In the genomic region with DNA sequence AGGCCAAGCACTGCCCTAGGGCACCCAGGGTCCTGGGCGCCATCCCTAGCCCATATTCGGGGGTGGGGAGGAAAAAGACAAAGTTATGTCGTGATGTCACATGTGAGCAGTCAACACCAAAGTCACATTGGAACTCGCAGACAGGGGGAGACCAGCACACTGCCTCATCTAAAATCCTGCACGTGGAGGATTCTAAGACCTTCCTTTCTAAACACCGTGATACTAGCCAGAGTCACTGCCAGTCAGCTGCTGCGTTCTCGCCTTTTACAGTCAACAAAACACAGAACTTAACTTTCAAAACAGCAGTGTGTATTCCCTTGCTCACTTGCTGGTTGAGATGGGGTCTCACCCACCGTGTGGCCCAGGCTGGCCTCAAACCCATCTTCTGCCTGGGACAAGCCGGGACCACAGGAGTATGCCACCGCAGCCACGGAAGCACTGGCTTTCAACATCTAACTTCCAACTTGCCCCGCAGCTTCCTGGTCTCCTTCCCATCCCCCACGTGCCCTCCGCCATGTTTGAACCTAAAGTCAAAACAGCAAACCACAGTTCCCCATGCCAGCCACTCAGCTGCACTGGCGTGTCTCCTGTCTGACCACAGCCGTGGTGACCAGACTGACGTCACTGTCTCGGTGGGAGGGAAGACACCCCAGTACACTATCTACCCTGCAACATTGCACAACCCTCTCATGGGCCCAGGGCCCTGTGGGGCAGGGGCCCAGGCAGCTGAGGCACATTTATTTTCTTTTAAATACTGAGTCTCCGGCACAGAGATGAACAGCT, we compare ENCODE assay signal across 8 mouse cellular contexts.
DNase-seq lines count a peak whose midpoint lies in the region; ATAC-seq lines count a peak whose summit lies in the region.

No protein-coding gene starts in this region.

- DNase-seq in kidney, adult 18-20 months, result peak; percentile 49
- DNase-seq in kidney, adult 8-10 months, result no peak
- peak; percentile 48 to 61 for DNase-seq in adrenal gland, adult 18-20 months (ENCODE audit: low spot score in 2 of 2)
- peak; percentile 56 to 79 for DNase-seq in kidney, postnatal 25 days
- DNase-seq in lung, postnatal 10 days, result peak; percentile 84
- DNase-seq in spleen, postnatal 10 days (ENCODE audit: low spot score in 2 of 2), result peak; percentile 41 to 79
- DNase-seq in cerebellum, adult 11 months, result no peak

- ATAC-seq in granulocyte monocyte progenitor cell, adult 5-6 weeks (replicated peaks; ENCODE audit: poor library complexity, severe bottlenecking), result peak; percentile 78

Comparison
In these comparisons a context has a peak if more than half of its experiments do, and no peak if none do; other contexts are left out.
1. DNase-seq: peak in kidney, adult 18-20 months (single experiment), adrenal gland, adult 18-20 months (2 of 2), kidney, postnatal 25 days (2 of 2), lung, postnatal 10 days (single experiment) and spleen, postnatal 10 days (2 of 2); none in kidney, adult 8-10 months (0 of 2) and cerebellum, adult 11 months (single experiment).